Mouse (Mus musculus) embryonic facial prominence, embryonic 12.5 days (tissue): ENCODE measurements around the gene Elmo2. TPM values are rescaled to one million over a fixed set of nuclear protein-coding genes. Genes with fewer than 3 reads are reported as not detected.

ENCODE experiments used
- ATAC-seq: fragments of 200-750 bp; cut with Nextera tagmentation; 2 replicates; pipeline ENCODE4 v1.8.0; 2017; ENCODE audit not compliant: insufficient number of reproducible peaks, insufficient read depth, low FRiP score, low TSS enrichment
- H3K27ac ChIP-seq: fragments of 300-500 bp; sonication (generic); 2 replicates; pipeline ENCODE4 v1.5.1; 2016; ENCODE audit warnings: mild to moderate bottlenecking
- H3K27me3 ChIP-seq: fragments of 300-500 bp; sonication (generic); 2 replicates; pipeline ENCODE4 v1.6.1; 2016; ENCODE audit warnings: mild to moderate bottlenecking, moderate library complexity
- H3K36me3 ChIP-seq: fragments of 300-500 bp; sonication (generic); 2 replicates; pipeline ENCODE4 v1.6.1; 2016; ENCODE audit warnings: mild to moderate bottlenecking
- H3K4me1 ChIP-seq: fragments of 300-500 bp; sonication (generic); 2 replicates; pipeline ENCODE4 v1.6.1; 2016
- H3K4me2 ChIP-seq: fragments of 300-500 bp; sonication (generic); replicated peaks from 2 replicates; pipeline ENCODE4 v1.6.1; 2016; ENCODE audit warnings: mild to moderate bottlenecking, moderate library complexity
- H3K4me3 ChIP-seq: fragments of 300-500 bp; sonication (generic); 2 replicates; pipeline ENCODE4 v1.5.1; 2016; ENCODE audit warnings: mild to moderate bottlenecking
- H3K9ac ChIP-seq: fragments of 300-500 bp; sonication (generic); 2 replicates; pipeline ENCODE4 v1.6.1; 2016; ENCODE audit warnings: mild to moderate bottlenecking, moderate library complexity
- H3K9me3 ChIP-seq: fragments of 300-500 bp; sonication (generic); 2 replicates; pipeline ENCODE4 v1.6.1; 2016; ENCODE audit warnings: mild to moderate bottlenecking, moderate library complexity
- WGBS: fragments of 180-500 bp; shearing (Covaris S2); methylation state at CpG from one replicate; pipeline ENCODE4 v1.1.7; 2016; 5-methylcytosine and 5-hydroxymethylcytosine counted together
- polyA plus RNA-seq: library from polyadenylated mRNA; unstranded; fragments of >200 nt; fragmentation: Nextera tagmentation; extraction: Ambion mirVana; gene quantifications from 2 replicates; pipeline ENCODE4 v1.2.1, GENCODE M21; 2016

Gene Elmo2
- polyA plus RNA-seq, 1 experiment from 2014 or later = 91.7 TPM

- ATAC-seq = no peak
- H3K27me3 ChIP-seq = no peaks in the 10 kb centered on the region
- 86% methylated on average over 22 of the region's 22 CpGs for WGBS
- H3K27ac ChIP-seq = no peak overlapping the region
- peaks cover 62% of the 10 kb centered on the region for H3K4me1 ChIP-seq
- H3K9me3 ChIP-seq = no peaks in the 10 kb centered on the region
- no peaks in the 10 kb centered on the region for H3K36me3 ChIP-seq
- H3K9ac ChIP-seq = no peak overlapping the region
- H3K4me3 ChIP-seq = no peak overlapping the region
- no peak overlapping the region for H3K4me2 ChIP-seq
These were observed 4.1 kb downstream of the Elmo2 start for GRCm38 (mm10) chr2:165321981-165322735.

GRCm38 (mm10) chr2:165321381-165321888 lies 4.8 kb downstream of the Elmo2 start:
- no peak for ATAC-seq
- Histone ChIP-seq H3K4me1 (peaks cover 69% of the 10 kb centered on the region), H3K4me2 (no peak overlapping the region)

GRCm38 (mm10) chr2:165320531-165321150 lies 5.6 kb downstream of the Elmo2 start:
- H3K27ac ChIP-seq = peak overlapping the region; percentile 32; the same call in 1 of the 2 replicates
- WGBS = 65% methylated on average over 12 of the region's 12 CpGs
- no peaks in the 10 kb centered on the region for H3K9me3 ChIP-seq
- no peak overlapping the region for H3K4me2 ChIP-seq
- H3K4me3 ChIP-seq = no peak overlapping the region
- no peaks in the 10 kb centered on the region for H3K27me3 ChIP-seq
- H3K9ac ChIP-seq = 0 out of 2 replicates have a peak overlapping the region, but pooled peaks have one; percentile 7
- H3K36me3 ChIP-seq = peaks cover 5% of the 10 kb centered on the region
- ATAC-seq = no peak
- H3K4me1 ChIP-seq = peaks cover 73% of the 10 kb centered on the region

More at GRCm38 (mm10) chr2:165321381-165321888, 4.8 kb downstream of the Elmo2 start:
- no peaks in the 10 kb centered on the region for H3K9me3 ChIP-seq
- 0 out of 2 replicates have a peak overlapping the region, but pooled peaks have one; percentile 7 for H3K9ac ChIP-seq
- H3K27me3 ChIP-seq = no peaks in the 10 kb centered on the region
- H3K27ac ChIP-seq = peak overlapping the region; percentile 32; the same call in 1 of the 2 replicates
- H3K36me3 ChIP-seq = no peaks in the 10 kb centered on the region
- WGBS = 61% methylated on average over 8 of the region's 8 CpGs
- H3K4me3 ChIP-seq = no peak overlapping the region

DNA sequence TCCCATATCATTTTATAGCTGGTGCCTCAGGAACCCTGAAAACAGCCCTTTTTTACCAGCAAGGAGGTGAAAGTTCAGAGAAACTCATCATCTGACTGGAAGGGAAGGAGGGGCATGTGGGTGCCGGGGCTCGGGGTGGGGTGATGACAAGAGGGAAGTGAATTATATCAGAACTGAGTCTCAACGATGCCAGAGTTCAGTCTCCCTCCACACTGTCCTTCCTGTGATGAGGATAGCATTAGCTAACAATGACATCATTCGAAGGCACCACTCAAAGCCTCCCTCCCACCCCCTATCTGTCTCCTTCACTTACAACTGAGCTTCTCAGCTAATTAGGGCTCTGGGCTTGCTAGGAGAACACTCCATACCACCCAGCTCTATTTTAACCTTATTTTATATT lies 6.8 kb downstream of the Elmo2 start:
- Histone ChIP-seq H3K27me3 (no peaks in the 10 kb centered on the region), H3K4me1 (peaks cover 61% of the 10 kb centered on the region), H3K36me3 (peaks cover 16% of the 10 kb centered on the region), H3K9me3 (no peaks in the 10 kb centered on the region), H3K4me3 (no peak overlapping the region), H3K27ac (no peak overlapping the region), H3K4me2 (no peak overlapping the region), H3K9ac (no peak overlapping the region)
- no peak for ATAC-seq
- WGBS = 59% methylated on average over 4 of the region's 4 CpGs

- Histone ChIP-seq H3K27ac (no peak overlapping the region), H3K4me3 (no peak overlapping the region), H3K27me3 (no peaks in the 10 kb centered on the region), H3K9ac (no peak overlapping the region), H3K9me3 (no peaks in the 10 kb centered on the region), H3K4me1 (peaks cover 56% of the 10 kb centered on the region), H3K36me3 (peaks cover 22% of the 10 kb centered on the region), H3K4me2 (no peak overlapping the region)
- ATAC-seq = no peak
- WGBS = 90% methylated on average over 7 of the region's 7 CpGs
These were observed 7.3 kb downstream of the Elmo2 start for GRCm38 (mm10) chr2:165318941-165319340.

GRCm38 (mm10) chr2:165317621-165318263 lies 8.5 kb downstream of the Elmo2 start:
- WGBS = 52% methylated on average over 16 of the region's 16 CpGs
- Histone ChIP-seq H3K27ac (peak overlapping the region; percentile 72), H3K36me3 (peaks cover 34% of the 10 kb centered on the region), H3K4me2 (peak overlapping the region; percentile 9; the same call in 1 of the 2 replicates), H3K4me3 (no peak overlapping the region), H3K4me1 (peaks cover 52% of the 10 kb centered on the region), H3K27me3 (no peaks in the 10 kb centered on the region), H3K9me3 (no peaks in the 10 kb centered on the region), H3K9ac (no peak overlapping the region)
- ATAC-seq = no peak

DNA sequence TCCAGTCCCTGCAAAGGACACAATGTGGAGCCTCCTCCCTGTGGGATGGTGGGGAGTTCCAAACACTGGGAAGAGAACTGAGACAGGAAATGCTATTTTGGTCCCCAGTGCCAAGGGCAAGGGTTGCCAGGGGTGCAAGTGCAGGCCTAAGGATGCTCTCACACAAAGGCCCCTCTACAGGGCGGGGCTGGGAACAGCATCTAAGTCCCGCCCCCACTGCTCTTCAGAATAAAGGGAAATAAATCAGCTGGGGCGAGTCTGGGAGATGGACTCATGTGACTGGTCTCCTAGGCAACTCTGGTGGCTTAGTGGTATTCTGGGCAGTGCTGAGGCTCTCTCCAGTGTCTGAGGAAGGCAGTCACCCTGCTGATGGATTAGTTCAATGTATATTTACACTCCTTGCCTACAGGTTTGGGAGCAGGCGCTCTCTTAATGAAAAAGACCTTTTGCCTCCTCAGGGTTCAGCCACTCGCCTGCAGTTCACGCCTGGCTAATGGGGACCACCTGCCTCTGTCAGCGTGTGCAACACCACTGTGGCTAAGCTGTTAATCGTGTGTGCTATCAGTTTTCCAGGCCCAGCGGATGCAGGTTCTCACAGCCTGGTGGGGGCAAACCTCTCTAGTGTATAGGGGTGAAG lies 9.3 kb downstream of the Elmo2 start:
- Histone ChIP-seq H3K4me3 (no peak overlapping the region), H3K9ac (no peak overlapping the region), H3K4me1 (peaks cover 47% of the 10 kb centered on the region), H3K27ac (peak overlapping the region; percentile 72), H3K9me3 (no peaks in the 10 kb centered on the region), H3K27me3 (no peaks in the 10 kb centered on the region), H3K36me3 (peaks cover 41% of the 10 kb centered on the region), H3K4me2 (peak overlapping the region; percentile 9; the same call in 1 of the 2 replicates)
- 10% methylated on average over 9 of the region's 9 CpGs for WGBS
- ATAC-seq = peak; percentile 68

GRCm38 (mm10) chr2:165316204-165316603 lies 10.1 kb downstream of the Elmo2 start:
- Histone ChIP-seq H3K27ac (peak overlapping the region; percentile 72), H3K4me1 (peaks cover 41% of the 10 kb centered on the region), H3K36me3 (peaks cover 48% of the 10 kb centered on the region), H3K4me3 (no peak overlapping the region), H3K4me2 (no peak overlapping the region), H3K9ac (no peak overlapping the region), H3K27me3 (no peaks in the 10 kb centered on the region), H3K9me3 (no peaks in the 10 kb centered on the region)
- WGBS = 60% methylated on average over 10 of the region's 10 CpGs
- no peak for ATAC-seq

GRCm38 (mm10) chr2:165314197-165314596 lies 12.1 kb downstream of the Elmo2 start:
- no peak for ATAC-seq
- no peak overlapping the region for H3K4me2 ChIP-seq
- no peak overlapping the region for H3K4me3 ChIP-seq
- no peaks in the 10 kb centered on the region for H3K27me3 ChIP-seq
- peaks cover 32% of the 10 kb centered on the region for H3K4me1 ChIP-seq
- H3K9ac ChIP-seq = no peak overlapping the region
- no peaks in the 10 kb centered on the region for H3K9me3 ChIP-seq
- WGBS = 90% methylated on average over 8 of the region's 8 CpGs
- peaks cover 64% of the 10 kb centered on the region for H3K36me3 ChIP-seq
- no peak overlapping the region for H3K27ac ChIP-seq

GRCm38 (mm10) chr2:165312381-165312780 lies 13.9 kb downstream of the Elmo2 start:
- ATAC-seq = no peak
- Histone ChIP-seq H3K4me2 (no peak overlapping the region), H3K27me3 (no peaks in the 10 kb centered on the region), H3K36me3 (peaks cover 82% of the 10 kb centered on the region), H3K9me3 (no peaks in the 10 kb centered on the region), H3K9ac (no peak overlapping the region), H3K4me3 (no peak overlapping the region), H3K27ac (no peak overlapping the region), H3K4me1 (peaks cover 14% of the 10 kb centered on the region)
- 60% methylated on average over 7 of the region's 7 CpGs for WGBS

- Histone ChIP-seq H3K27me3 (no peaks in the 10 kb centered on the region), H3K27ac (no peak overlapping the region), H3K9ac (no peak overlapping the region), H3K4me3 (no peak overlapping the region), H3K4me1 (peaks cover 6% of the 10 kb centered on the region), H3K9me3 (no peaks in the 10 kb centered on the region), H3K4me2 (no peak overlapping the region), H3K36me3 (peaks cover 90% of the 10 kb centered on the region)
- ATAC-seq = no peak
- 80% methylated on average over 12 of the region's 12 CpGs for WGBS
These were observed 14.7 kb downstream of the Elmo2 start for GRCm38 (mm10) chr2:165311577-165311976.
